Mouse (Mus musculus) liver, adult 2 months (tissue): ENCODE measurements around the gene Tmco4. TPM values are rescaled to one million over a fixed set of nuclear protein-coding genes. Genes with fewer than 3 reads are reported as not detected.
A peak's percentile ranks its signal among the peaks of the same experiment; 100 is the strongest.

ENCODE experiments used
- DNase-seq: peaks from one replicate; pipeline ENCODE4 v3.0.0-alpha.2; 2011; ENCODE audit warnings: low read depth, low spot score; ENCODE audit errors: extremely low read depth
- H3K27ac ChIP-seq: fragments of 200-500 bp; replicated peaks from 2 replicates; pipeline ENCODE4 v1.5.1; 2012; ENCODE audit warnings: low read depth, mild to moderate bottlenecking, control low read depth, inconsistent platforms, low read length; ENCODE audit not compliant: insufficient read depth
- H3K27me3 ChIP-seq: fragments of 200-500 bp; 2 replicates; pipeline ENCODE4 v1.6.1; 2012; ENCODE audit warnings: mild to moderate bottlenecking, moderate library complexity, low read length, inconsistent platforms; ENCODE audit not compliant: control insufficient read depth, insufficient read depth
- H3K36me3 ChIP-seq: fragments of 200-500 bp; 2 replicates; pipeline ENCODE4 v1.6.1; 2012; ENCODE audit warnings: low read length, inconsistent platforms; ENCODE audit not compliant: control insufficient read depth, insufficient read depth
- H3K4me1 ChIP-seq: fragments of 200-500 bp; 2 replicates; pipeline ENCODE4 v1.6.1; 2011; ENCODE audit warnings: low read length; ENCODE audit not compliant: control insufficient read depth, insufficient read depth
- H3K4me3 ChIP-seq: fragments of 200-500 bp; 2 replicates; pipeline ENCODE4 v1.5.1; 2011; ENCODE audit warnings: low read depth, mild to moderate bottlenecking, control low read depth, low read length, moderate library complexity; ENCODE audit not compliant: insufficient read depth
- H3K79me2 ChIP-seq: fragments of 200-500 bp; 2 replicates; pipeline ENCODE4 v1.6.1; 2012; ENCODE audit warnings: inconsistent platforms, mild to moderate bottlenecking, low read length, moderate library complexity; ENCODE audit not compliant: control insufficient read depth, insufficient read depth
- H3K9ac ChIP-seq: fragments of 200-500 bp; 2 replicates; pipeline ENCODE4 v1.6.1; 2012; ENCODE audit warnings: low read depth, mild to moderate bottlenecking, control low read depth, inconsistent platforms, low read length
- CTCF ChIP-seq: fragments of 200-500 bp; IDR thresholded peaks from 2 replicates; pipeline ENCODE4 v1.5.1; 2011; ENCODE audit warnings: low read depth, low read length, control low read depth
- POLR2A ChIP-seq: fragments of 200-500 bp; IDR thresholded peaks from 2 replicates; pipeline ENCODE4 v1.6.1; 2011; ENCODE audit warnings: low read length, control low read depth; ENCODE audit not compliant: insufficient read depth; ENCODE audit errors: extremely low read depth
- WGBS: fragments of 180-500 bp; shearing (Covaris S2); methylation state at CpG from one replicate; pipeline ENCODE4 v1.1.7; 2018; 5-methylcytosine and 5-hydroxymethylcytosine counted together
- polyA plus RNA-seq: library from polyadenylated mRNA; depleted of rRNA; stranded (reverse); fragments of >200 nt; gene quantifications from 2 replicates; pipeline ENCODE4 v1.2.3, GENCODE M21; 2012
- total RNA-seq: library from RNA; depleted of rRNA; stranded (reverse); fragments of >200 nt; gene quantifications from 2 replicates; pipeline ENCODE4 v1.2.3, GENCODE M21; 2014

Tmco4 gene
- total and polyA plus RNA-seq, 2 experiments: 10.2 to 15.3 TPM

DNA sequence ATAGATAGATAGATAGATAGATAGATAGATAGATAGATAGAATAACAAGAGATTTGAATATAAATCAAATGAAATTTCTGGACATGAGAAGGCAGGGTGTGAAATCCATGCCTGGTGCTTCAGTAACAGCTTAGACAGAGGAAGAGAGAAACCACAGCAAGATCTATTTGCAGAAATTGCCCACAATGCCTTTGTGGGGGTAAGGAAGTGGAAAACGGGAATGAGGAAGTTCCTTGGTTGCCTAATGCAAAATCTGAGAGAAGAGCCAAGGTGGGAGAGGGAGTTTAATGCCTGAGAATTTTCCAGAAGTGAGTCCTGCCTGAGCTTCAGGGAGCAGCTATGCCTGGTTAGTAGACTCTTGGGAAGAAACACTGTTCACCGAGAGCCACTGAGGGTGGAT is 70.9 kb downstream of the Tmco4 start:
- H3K4me1 ChIP-seq: no peaks in the 10 kb centered on the region
- H3K27ac ChIP-seq: no peak overlapping the region
- TF ChIP-seq CTCF: no peak
- TF ChIP-seq POLR2A: no peak
- H3K4me3 ChIP-seq: no peak overlapping the region
- H3K9ac ChIP-seq: no peak overlapping the region
- H3K79me2 ChIP-seq: no peaks in the 10 kb centered on the region
- no peaks in the 10 kb centered on the region for H3K27me3 ChIP-seq
- H3K36me3 ChIP-seq: no peaks in the 10 kb centered on the region
- 87% methylated on average over 2 of the region's 2 CpGs for WGBS
- DNase-seq: peak; percentile 11

DNA sequence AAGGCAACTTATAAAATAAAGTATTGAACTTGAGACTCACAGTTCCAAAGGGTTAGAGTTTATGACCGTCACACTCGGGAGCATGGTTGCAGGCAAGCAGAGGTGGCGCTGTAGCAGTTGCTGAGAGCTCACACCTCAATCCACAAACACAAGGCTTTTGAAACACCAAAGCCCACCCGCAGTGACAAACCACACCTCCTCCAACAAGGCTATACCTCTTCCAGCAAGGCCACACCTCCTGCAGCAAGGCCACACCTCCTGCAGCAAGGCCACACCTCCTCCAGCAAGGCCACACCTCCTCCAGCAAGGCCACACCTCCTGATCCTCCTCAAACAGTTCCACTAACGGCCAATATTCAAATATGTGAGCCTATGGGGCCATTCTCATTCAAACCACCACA is 71.9 kb downstream of the Tmco4 start:
- no peak for DNase-seq
- Histone ChIP-seq H3K4me3 (no peak overlapping the region), H3K36me3 (no peaks in the 10 kb centered on the region), H3K79me2 (no peaks in the 10 kb centered on the region), H3K9ac (no peak overlapping the region), H3K27me3 (no peaks in the 10 kb centered on the region), H3K27ac (no peak overlapping the region), H3K4me1 (no peaks in the 10 kb centered on the region)
- WGBS: 91% methylated on average over 5 of the region's 5 CpGs
- TF ChIP-seq CTCF (no peak), POLR2A (no peak)

DNA sequence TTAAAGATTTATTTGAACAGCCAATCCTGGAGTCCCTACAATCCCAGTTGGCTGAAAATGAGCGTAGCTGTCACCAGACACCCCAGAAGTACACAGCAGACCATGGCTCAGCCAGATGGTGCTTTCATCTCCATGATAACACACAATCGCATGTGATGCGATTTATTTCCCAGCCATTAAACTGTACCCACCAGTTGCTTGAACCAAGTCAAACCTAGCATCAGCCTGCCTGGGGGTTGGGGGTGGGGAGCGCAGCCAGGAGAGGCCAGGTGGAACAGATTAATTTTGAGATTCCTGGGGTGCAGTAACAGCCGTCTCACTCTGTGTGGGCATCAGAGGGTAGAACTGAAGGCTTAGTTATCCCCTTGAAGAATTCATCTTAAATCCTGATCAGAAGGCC is 73.7 kb downstream of the Tmco4 start:
- Histone ChIP-seq H3K36me3 (no peaks in the 10 kb centered on the region), H3K4me1 (no peaks in the 10 kb centered on the region), H3K27me3 (no peaks in the 10 kb centered on the region), H3K4me3 (no peak overlapping the region), H3K9ac (no peak overlapping the region), H3K27ac (no peak overlapping the region), H3K79me2 (no peaks in the 10 kb centered on the region)
- no peak for DNase-seq
- 95% methylated on average over 5 of the region's 5 CpGs for WGBS
- TF ChIP-seq POLR2A: no peak
- TF ChIP-seq CTCF: no peak

DNA sequence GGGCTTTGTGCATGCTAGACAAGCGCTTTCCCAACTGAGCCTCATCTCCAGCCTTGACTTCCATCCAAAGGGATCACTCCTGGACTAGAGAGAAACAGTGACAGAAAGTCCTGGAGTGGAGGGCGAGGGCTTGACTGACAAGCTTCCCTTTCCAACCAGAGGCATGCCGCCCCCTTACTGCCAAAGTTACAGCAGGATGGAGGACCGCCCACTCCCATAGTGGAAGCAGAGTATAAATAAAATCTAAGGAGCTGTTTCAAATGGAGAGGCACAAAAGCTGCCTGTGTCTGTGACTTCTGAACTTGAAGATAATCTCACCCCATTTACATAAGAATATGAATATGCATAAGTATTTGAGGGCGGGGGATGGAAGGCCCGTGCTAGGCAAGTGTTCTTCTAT is 75.8 kb downstream of the Tmco4 start:
- TF ChIP-seq POLR2A (no peak), CTCF (no peak)
- no peak overlapping the region for H3K9ac ChIP-seq
- no peak for DNase-seq
- no peaks in the 10 kb centered on the region for H3K79me2 ChIP-seq
- H3K27ac ChIP-seq: no peak overlapping the region
- H3K36me3 ChIP-seq: no peaks in the 10 kb centered on the region
- no peaks in the 10 kb centered on the region for H3K27me3 ChIP-seq
- no peak overlapping the region for H3K4me3 ChIP-seq
- no peaks in the 10 kb centered on the region for H3K4me1 ChIP-seq
- WGBS: 94% methylated on average over 6 of the region's 6 CpGs

DNA sequence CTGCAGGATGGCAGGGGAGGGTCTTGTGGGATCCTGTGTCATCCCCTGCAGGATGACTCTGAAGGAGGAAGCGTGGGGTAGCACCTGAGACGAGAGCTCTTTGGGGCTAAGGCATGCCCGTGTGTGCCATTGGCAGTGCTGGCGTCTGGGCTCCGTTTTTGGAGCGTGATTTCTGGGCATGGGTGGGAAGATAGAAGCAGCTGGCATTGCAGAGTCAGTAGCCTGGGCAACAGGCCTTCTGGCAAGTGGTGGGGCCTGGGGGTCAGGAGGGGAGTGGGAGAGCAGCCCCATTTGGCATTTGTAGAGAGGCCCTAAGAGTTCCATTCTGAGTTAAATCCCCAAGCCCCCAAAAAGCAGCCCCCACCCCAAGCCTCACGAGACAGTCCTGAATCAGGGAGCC is 80.1 kb downstream of the Tmco4 start:
- Histone ChIP-seq H3K79me2 (no peaks in the 10 kb centered on the region), H3K36me3 (peaks cover 3% of the 10 kb centered on the region; the same call in 1 of the 2 replicates), H3K27ac (no peak overlapping the region), H3K4me1 (no peaks in the 10 kb centered on the region), H3K27me3 (no peaks in the 10 kb centered on the region), H3K4me3 (no peak overlapping the region), H3K9ac (no peak overlapping the region)
- 95% methylated on average over 7 of the region's 7 CpGs for WGBS
- no peak for DNase-seq
- no peak for TF ChIP-seq CTCF
- no peak for TF ChIP-seq POLR2A

DNA sequence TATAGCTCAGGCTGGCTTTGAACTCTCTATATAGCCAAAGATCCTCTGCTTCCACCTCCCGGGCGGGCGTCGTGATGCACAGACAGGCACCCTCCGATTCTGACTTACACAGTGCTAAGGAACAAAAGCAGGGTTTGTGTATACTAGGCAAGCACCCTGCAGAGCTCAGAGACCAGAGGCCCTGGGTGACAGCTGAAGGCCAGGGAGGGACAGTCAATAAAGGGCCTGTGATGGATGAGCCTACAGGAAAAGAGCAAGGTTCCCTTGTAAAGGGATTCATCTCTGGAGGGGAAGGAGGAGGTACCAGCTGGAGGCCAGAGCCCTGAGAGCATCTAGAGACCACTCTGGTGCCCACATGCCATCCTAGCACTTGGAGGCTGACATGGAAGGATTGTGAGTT is 80.7 kb downstream of the Tmco4 start:
- peaks cover 3% of the 10 kb centered on the region; the same call in 1 of the 2 replicates for H3K36me3 ChIP-seq
- no peak overlapping the region for H3K9ac ChIP-seq
- no peak for DNase-seq
- no peak overlapping the region for H3K27ac ChIP-seq
- no peaks in the 10 kb centered on the region for H3K79me2 ChIP-seq
- H3K27me3 ChIP-seq: no peaks in the 10 kb centered on the region
- no peak overlapping the region for H3K4me3 ChIP-seq
- TF ChIP-seq POLR2A: no peak
- TF ChIP-seq CTCF: no peak
- no peaks in the 10 kb centered on the region for H3K4me1 ChIP-seq
- WGBS: 80% methylated on average over 5 of the region's 5 CpGs
